Mouse (Mus musculus) thymus, adult 2 months (tissue): ENCODE data around the gene Hmox2.

Experiments
- CTCF ChIP-seq: fragments of 200-500 bp; IDR thresholded peaks from 2 replicates; pipeline ENCODE4 v1.5.1; 2012; ENCODE audit warnings: mild to moderate bottlenecking, control low read depth, low read length, moderate library complexity, borderline replicate concordance; ENCODE audit not compliant: control insufficient read depth, poor library complexity, insufficient read depth; ENCODE audit errors: extremely low read depth
- POLR2A ChIP-seq: fragments of 200-500 bp; IDR thresholded peaks from 2 replicates; pipeline ENCODE4 v1.6.1; 2012; ENCODE audit warnings: mild to moderate bottlenecking, low read length, control low read depth, moderate library complexity; ENCODE audit not compliant: control insufficient read depth, poor library complexity, insufficient read depth; ENCODE audit errors: extremely low read depth

DNA sequence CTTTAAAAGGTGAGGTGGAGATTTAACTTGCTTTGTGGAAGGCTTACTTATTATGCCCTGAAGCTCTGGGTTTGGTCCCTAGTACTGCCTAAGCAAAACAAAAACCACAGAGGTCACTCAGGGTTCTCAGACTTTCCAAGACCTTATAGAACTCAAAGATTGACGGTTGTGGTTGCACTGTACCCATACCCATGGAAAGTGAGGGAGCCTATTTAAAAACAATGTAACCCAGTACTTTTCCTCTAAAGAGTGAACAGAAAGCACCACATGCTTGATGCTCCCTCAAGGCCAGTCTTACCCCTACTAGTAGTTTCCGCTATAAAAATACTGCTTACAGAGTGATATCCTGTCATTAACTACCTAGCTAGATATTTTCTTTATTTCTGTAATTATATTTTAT, 10.1 kb downstream of the Hmox2 start:
- no peak for TF ChIP-seq CTCF
- TF ChIP-seq POLR2A = no peak
